Mouse (Mus musculus): ENCODE data around the gene H2-DMa.

Gene H2-DMa

DNA sequence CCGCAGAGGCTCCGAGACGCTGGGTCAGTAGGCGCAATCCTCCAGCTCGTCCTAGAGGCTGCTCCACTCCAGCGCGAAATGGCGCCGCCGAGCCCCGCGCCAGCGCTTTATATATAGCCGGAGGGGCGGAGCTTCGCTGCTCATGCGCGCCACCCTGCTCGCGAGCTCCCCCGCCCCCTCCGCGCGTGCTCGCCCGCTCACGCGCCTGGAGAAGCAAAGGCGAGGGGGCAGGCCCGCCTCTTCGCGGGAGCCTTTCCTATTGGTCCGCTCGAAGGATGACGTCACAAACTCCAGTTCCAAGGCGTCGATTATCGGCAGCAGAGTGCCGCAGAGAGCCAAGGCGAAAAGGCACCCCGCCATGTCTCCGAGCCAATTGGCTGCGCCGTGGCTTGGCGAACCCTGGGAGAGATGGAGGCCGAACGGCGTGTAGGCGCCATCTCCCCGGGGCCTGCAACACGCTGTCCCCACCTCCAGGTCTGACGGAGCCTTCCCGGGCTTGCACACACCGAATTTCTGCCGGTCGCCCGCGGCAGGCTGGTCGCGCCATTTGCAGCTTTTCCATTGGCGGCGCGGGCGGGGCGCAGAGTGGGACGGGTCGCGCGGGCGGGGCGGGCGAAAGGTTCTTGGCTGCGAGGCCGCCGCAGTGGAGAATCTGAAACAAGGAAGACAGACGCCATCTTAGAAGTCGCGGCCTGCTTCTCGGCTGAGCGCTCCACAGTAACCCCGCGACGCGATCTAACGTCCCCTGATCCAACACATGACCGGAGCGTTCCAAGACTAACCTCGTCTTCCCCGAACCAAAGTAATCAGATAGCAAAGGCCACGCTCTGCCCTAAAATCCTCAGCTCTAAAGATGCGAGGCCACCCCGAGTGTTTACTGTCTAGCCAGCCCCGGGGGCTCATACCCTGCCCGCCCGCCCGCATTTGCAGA, at the start of gene H2-DMa:
TSS of gene H2-DMa (plus strand) at position 293 of the 931 bp plus-strand sequence.
- DNase-seq, result peak; percentile 100

- DNase-seq, result no peak
Observed at GRCm38 (mm10) chr17:34072091-34072490, 47.2 kb upstream of the H2-DMa start.

- peak; percentile 32 for DNase-seq
Observed at GRCm38 (mm10) chr17:34075271-34075670, 44.1 kb upstream of the H2-DMa start.

- DNase-seq, result peak; percentile 39
Observed at GRCm38 (mm10) chr17:34077549-34077948, 41.8 kb upstream of the H2-DMa start.

GRCm38 (mm10) chr17:34078148-34078547, 41.2 kb upstream of the H2-DMa start:
- no peak for DNase-seq

DNA sequence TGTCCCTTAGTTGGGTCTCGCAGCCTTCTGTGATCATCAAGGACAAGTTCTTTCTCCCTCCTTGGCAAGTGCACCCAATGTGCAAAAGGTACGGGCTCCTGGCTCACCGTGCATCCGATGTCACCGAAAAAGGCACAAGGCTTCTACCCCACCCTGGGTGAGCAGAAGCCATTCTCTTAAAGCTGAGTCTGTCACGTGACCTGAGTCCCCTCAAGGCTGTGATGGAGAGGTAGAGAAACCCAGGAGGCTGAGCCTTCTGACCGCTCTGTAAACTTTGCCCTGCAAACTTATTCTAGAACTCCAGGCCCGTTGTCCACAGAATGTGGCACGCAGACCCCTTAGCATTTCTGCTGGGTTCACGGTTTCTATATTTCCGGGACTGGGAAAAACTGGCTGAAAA, 40.3 kb upstream of the H2-DMa start:
- DNase-seq, result no peak

- DNase-seq, result no peak
Observed at GRCm38 (mm10) chr17:34079621-34080020, 39.7 kb upstream of the H2-DMa start.

DNA sequence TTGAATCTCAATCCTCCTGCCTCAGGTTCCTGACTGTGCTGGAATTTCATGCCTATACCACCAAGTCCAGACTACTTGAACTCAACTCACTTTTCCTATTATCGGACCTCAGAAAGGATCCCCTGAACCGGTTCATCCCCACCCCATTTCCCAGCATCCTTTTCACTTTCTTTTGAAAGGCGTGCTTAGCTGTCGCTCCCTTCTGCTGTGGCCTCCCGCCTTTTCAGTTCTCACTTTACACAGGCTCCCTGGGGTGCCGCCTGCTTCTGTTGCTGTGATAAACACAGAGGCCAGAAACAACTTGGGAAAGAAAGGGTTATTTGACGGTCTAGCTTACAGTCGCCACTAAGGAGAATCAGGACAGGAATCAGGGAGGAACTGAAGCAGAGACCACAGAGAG, 36.2 kb upstream of the H2-DMa start:
- no peak for DNase-seq

GRCm38 (mm10) chr17:34087386-34087785, 32.0 kb upstream of the H2-DMa start:
- no peak for DNase-seq

DNA sequence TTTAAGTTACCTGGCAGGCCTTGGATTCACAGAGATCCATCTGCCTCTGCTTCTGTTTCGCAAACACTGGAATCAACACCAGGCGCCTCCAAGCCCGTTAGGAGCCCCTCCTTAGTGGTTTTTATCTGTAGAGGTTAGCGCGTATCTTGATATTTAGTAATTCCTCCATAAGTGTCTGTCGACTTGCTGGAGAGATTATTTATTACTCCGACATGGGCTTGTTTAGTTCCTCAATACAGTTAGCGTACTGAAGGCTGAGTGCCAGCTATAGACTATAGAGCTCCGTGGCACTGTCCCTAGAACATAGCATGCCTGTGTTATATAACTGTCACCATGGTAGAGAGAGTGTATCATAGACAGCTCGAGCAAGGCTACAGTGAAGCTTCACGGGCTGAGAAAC, 31.2 kb upstream of the H2-DMa start:
- no peak for DNase-seq

- DNase-seq, result no peak
Observed at GRCm38 (mm10) chr17:34090923-34091322, 28.4 kb upstream of the H2-DMa start.

DNA sequence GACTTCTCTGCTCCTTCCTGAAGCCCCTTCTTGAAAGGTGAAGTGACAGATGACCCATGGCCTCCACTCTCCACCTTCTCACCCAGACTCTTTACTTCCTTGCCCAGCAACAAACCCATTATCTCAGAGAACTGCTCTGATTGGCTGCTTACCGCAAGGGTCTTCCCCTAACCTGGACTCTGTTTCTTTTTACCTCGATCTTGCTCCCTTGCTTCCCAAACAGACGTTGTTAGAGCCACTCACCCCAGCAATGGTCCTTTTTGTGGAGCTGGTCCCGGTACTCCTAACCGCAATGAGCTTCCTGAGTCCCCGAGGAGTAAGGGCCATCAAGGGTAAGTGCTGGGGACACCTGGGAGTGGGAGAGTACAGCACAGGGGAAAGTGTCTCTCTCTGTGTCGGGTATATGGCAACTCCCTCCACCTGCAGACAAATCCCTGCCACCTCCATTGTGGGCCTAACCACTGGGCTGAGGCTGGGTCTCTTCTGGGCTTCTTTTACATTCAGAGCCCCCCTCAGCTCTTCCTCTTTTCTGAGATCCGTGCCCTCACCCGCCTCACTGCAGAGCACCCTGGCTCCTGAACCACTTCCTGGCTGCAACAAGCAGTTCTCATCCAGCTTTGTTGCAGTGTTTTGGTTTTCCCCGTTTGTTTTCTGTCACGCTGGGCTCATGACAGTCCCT, 27.0 kb upstream of the H2-DMa start, which contains the start of gene H2-Oa:
TSS of gene H2-Oa (plus strand) at position 144 of the 679 bp plus-strand sequence.
- DNase-seq, result no peak

GRCm38 (mm10) chr17:34093199-34093874, 26.0 kb upstream of the H2-DMa start:
- DNase-seq, result no peak

DNA sequence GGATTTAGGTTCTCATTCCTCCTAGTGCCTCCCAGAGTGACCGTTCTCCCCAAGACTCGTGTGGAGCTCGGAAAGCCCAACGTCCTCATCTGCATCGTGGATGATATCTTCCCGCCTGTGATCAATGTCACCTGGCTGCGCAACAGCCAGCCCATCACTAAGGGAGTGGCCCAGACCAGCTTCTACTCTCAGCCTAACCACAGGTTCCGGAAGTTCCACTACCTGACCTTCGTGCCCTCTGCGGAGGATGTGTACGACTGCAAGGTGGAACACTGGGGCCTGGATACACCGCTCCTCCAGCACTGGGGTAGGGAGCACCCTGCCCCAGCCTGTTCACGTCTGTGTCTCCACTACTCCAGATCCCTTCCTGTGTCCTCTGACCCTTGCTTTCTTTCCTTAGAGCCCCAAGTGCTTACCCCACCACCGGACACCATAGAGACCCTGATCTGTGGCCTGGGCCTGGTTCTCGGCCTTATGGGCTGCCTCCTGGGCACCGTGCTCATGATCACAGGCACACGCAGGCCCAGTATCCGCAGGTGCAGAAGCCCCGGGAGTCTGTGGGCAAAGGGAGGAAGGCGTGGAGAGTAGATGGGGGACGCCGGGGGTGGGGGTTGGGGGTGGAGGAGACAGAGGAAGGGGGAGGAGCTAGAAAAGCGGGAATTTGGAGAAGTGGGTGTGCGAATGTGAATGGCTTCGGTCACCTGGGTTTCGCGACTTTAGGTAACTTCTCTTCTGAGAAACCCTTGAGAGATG, 24.9 kb upstream of the H2-DMa start:
- no peak for DNase-seq

DNA sequence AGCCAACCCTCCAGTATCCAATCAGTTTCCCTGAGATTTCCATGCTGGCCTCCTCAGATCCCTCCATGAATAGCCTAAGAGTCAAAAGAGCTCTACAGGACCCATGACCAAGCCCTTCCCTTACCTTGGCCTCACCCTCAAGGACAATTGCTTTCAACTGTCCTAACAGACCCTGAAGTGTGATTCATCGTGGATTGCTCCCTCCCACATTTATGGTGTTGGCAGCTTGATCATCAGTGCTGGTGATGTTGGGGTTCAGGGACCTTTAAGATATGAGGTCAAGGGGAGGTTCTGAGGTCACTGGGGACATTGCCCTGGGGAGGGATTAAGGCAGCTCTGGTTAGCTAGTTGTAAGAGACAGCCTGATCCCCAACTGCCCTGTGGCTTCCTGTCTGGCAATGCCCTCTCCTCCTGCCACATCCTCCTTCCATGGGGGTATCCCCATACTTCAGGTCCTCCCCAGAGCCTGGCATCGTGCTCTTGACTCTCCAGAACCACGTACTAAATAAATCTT, 22.8 kb upstream of the H2-DMa start:
- no peak for DNase-seq

GRCm38 (mm10) chr17:34097272-34097671, 22.1 kb upstream of the H2-DMa start:
- no peak for DNase-seq

GRCm38 (mm10) chr17:34098709-34099479, 20.4 kb upstream of the H2-DMa start:
- no peak for DNase-seq

GRCm38 (mm10) chr17:34099531-34099930, 19.8 kb upstream of the H2-DMa start:
- DNase-seq, result no peak

DNA sequence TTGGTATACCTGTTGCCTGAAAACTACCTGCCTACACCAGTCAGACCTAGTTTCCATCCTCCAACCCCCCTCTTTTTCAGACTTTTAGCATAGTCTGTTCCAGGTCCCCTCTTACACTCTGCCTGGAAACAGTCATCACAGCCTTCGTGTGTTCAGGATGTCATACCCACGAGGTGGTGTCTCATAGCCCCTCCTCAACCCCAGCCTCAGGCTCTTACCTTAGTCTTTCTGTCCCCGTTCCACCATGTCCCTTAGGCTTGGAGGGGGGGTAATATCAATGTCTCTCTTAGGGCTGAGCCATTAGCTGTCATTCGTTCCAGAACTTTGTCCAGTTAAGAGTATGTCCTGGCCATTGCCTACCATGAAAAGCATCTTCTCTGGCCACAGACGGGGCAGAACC, 18.2 kb upstream of the H2-DMa start:
- no peak for DNase-seq

DNA sequence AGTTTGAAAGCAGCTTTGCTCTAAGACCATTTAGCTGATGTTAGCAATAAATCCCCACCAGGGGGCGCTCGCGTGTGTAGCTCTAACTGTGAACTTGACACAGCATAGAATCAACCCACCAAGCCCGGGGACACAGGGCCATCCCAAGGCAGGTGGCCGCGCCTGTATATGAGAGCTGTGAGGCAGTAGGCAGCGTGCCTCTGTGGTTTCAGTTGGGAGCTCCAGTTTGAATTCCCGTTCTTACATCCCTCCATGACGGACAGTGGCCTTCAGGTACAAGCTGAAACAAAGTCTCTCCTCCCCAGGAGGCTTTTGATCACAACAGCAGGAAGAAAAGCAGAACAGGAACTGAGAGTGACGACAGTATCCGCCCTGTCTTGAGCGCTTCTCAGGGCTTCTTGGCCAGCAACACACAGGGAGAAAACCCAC, 17.7 kb upstream of the H2-DMa start:
- peak; percentile 84 for DNase-seq

DNA sequence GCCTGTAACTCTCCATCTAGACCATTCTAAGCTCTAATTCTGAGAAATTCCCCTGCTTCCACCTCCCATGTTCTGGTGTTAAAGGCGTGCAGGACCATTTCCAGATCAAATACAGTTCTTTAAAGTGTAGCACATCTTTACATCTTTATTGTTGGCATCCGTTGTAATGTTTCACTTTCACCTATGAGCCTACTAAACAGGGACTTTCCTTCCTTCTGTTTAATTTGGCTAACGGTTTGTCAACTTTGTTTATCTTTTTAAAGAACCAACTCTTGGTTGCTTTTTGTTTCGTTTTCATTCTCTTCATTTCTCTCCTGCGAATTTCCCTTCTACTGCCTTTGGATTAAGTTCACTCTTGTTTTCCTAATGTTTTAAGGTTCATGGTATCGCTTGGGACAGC, 16.5 kb upstream of the H2-DMa start:
- DNase-seq, result no peak

DNA sequence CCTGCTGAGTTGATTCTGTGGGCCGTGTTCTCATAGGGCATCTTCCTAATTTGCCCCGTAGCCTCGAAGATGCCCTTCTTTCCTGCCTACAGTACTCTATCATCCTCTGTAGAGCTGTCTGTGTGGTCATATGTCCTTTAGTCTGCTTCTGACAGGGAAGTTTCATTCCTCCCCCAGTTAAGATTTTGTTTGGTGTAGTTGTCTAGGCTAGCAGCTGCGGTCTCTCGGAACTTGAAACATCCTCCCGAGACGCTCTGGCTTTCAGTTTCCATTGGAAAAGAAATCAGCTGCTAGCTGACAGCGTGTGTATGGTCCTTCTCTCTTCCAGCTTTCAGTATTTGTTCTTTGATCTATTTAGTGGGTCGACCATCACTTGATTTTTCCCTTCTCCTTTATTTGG, 14.5 kb upstream of the H2-DMa start:
- no peak for DNase-seq

Measured in cerebellum, adult 9-11 months (tissue).